Mouse (Mus musculus): Measurements from ENCODE around the gene Cpe.
A peak's percentile ranks its signal among the peaks of the same experiment; 100 is the strongest.

Cpe gene

GRCm38 (mm10) chr8:64692651-64693201, at the start of gene Cpe:
Gene Cpe (minus strand): TSS chr8:64693054.
- DNase-seq (ENCODE audit: low spot score in 2 of 2) = peak in 1 of 2 experiments; percentile 2

DNA sequence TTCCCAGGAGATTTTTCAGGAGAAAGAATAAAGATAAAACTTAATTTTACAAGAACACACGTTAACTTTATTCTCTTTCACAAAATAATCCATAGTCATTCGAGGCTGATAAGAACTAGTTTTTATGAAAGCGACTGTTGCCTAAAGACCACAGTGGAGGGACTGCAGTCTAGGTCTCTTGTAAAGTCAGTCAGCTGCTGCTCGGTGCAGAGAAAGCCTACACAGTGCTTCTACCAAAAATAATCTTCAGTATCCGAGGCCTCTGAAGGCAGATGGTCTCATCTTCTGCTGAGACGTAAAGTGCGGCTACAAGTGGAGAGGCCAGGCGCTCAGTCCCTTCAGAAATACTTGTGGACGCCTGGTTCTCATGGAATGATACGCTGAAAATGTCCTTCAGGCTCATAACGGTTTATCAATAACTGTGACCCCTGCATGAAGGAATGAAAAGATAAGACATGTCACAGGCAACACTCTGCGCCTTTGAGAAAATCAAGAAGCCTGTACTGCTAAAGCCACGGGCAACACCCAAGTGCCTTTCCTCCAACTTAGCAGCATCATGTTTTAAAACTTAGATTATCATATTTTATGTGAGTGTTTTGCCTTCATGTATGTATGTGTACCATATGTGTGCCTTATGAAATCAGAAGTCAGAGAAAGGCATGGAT, 47.8 kb upstream of the Cpe start:
- DNase-seq (ENCODE audit: low spot score in 2 of 2) = no peak

DNA sequence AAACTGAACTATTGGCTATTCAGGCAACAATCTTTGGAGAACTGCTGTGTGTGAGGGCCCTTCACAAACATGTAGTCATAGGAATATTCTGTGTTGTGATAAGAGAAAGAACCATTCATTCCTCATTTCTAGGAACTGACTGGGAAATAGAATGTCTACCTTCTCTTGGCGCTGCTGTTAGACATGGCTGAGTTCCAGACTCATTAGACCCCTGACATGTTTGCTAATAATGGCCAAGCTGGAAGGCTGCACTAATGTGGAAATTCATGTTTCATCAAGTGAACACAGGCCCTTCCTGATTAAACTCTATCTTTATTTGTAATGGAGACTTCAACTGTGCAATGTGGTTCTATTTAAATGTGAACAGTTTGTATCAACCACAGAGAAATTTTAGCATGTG, 46.1 kb upstream of the Cpe start:
- no peak for DNase-seq (ENCODE audit: low spot score in 2 of 2)

GRCm38 (mm10) chr8:64736767-64737323, 44.0 kb upstream of the Cpe start:
- DNase-seq (ENCODE audit: low spot score in 2 of 2) = no peak

GRCm38 (mm10) chr8:64735161-64735560, 42.3 kb upstream of the Cpe start:
- no peak for DNase-seq (ENCODE audit: low spot score in 2 of 2)

DNA sequence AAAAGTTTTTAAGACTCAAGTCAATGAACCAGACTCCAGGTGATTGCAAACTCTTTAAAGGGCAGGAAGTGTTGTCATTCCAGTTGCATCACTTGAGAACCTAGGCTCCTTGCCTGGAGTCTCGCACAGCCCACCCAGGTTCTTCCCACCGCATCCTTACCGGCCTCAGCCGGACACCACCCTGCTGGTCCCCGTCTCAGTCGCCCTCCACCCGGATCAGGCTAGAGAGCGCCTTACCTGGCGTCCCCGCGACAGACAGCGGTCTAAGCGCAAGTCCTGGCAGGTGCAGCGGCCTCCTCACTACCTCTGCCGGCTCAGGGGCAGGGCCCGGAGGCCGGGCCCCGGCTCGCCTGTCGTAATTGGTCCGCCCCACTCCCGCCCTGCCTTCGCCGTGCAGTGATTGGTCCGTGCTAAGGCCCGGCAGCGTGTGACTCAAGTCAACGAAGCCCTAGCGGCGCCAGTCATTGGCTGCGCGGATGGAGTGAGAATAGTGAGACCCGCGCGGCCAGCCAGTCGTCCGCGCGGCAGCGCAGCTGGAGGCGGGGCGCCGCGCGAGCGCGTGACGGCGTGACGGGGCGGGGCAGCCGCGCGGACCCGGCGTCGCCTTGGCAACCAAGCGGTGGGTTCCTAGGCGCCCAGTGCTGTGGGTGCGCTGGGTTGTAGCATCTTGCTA, 40.6 kb upstream of the Cpe start, which contains the start of gene Msmo1:
Gene Msmo1 (minus strand): TSS at position 522 of the 673 bp plus-strand sequence.
- peak; percentile 95 to 97 for DNase-seq (ENCODE audit: low spot score in 2 of 2)

DNA sequence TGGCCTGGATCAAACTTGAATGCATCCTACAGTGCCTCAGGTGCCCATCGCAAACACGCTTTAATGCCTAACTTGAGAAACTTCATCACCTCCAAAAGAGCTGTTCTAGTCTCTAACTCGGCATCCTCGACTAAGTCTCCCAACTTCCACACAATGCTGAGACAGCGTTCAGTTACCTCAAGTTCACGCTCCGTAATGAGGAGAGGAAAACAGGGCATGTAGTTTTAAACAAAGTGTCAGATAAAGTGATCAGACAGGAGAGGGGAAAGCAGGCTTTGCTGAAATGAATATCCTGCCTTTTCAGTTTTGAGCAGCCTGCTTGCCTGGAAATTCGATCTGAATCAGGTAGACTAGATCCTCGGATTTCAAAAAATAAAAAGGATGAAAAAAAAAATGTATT, 39.7 kb upstream of the Cpe start:
- DNase-seq (ENCODE audit: low spot score in 2 of 2) = no peak

DNA sequence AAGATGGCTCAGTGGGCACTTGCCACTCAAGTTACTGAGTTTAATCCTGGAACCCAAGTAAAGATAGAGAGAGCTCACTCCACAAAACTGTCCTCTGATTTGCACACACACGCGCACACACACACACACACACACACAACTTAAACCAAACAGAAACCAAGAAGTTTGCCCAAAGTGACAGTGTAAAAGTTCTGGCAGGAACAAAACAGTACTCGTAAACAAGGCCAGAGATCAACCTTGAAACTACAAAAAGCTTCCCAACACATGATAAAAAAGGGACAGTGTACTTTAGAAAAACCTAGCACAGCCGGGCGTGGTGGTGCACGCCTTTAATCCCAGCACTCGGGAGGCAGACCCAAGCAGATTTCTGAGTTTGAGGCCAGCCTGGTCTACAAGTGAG, 35.3 kb upstream of the Cpe start:
- no peak for DNase-seq (ENCODE audit: low spot score in 2 of 2)

DNA sequence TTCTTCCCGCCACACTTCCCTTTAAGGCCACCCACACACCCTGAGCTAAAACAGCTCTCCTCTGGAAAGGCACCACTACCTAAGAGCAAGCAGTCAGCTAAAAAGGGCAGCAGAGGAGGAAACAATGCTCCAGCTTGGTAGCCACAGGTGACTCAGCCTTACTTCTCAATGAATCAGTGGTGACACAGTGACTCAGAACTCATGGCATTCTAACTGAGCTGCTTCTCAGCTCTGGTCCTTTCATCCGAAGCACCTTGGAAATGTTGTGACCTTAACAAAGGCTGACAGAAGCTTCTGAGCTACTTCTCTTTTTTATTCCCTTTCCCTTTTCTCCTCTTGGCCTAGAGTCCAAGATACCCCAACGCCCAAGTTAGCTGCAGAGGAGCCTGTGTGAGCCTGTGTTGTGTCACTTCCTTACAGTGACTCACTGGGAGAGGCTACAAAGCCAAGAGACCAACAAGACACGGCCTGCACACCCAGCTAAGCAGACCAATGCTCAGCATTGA, 33.4 kb upstream of the Cpe start:
- no peak for DNase-seq (ENCODE audit: low spot score in 2 of 2)

GRCm38 (mm10) chr8:64723206-64723605, 30.4 kb upstream of the Cpe start:
- no peak for DNase-seq (ENCODE audit: low spot score in 2 of 2)

- no peak for DNase-seq (ENCODE audit: low spot score in 2 of 2)
Measured at GRCm38 (mm10) chr8:64717868-64718267, 25.0 kb upstream of the Cpe start.

- no peak for DNase-seq (ENCODE audit: low spot score in 2 of 2)
Measured at GRCm38 (mm10) chr8:64712499-64712898, 19.6 kb upstream of the Cpe start.

GRCm38 (mm10) chr8:64711544-64711943, 18.7 kb upstream of the Cpe start:
- no peak for DNase-seq (ENCODE audit: low spot score in 2 of 2)

DNA sequence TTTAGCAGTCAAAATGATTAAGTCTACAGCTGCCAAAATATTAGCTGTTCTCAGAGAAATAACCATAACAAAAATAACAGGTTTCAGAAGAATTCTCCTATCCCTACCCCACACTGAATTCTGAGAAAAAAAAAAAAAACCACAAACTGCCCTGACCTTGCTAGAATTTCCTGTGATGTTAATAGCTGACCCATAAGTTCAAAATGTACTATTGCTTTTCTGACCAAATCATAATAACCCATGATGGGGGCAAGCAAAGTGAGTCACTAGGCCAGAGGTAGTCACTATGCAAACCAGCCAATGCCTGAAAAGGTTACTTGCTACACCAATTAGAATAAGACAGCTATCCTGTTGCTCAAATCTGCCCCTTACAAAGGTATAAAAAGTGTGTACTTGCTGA, 14.6 kb upstream of the Cpe start:
- no peak for DNase-seq (ENCODE audit: low spot score in 2 of 2)

DNA sequence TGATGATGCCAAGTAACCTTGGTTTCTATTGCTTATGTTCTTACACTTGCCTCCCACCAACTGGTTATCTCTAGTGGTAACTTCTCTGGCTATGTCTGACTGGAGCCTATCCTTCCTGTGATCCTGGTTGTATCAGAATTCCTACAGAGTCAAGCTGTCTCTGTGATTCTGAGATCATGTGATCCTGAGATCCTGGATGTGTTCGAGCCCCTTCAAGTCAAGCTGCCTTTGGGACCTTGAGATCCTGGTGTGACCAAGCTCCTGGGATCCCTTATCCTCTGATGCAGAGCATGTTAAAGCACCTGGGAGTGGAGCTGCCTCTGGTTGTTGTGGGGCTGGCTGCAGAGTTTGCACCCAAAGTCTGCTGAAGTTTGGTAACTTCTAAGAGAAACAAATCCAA, 10.3 kb upstream of the Cpe start:
- DNase-seq (ENCODE audit: low spot score in 2 of 2) = no peak

- DNase-seq (ENCODE audit: low spot score in 2 of 2) = no peak
Measured at GRCm38 (mm10) chr8:64691591-64692401, 1.1 kb downstream of the Cpe start.

- no peak for DNase-seq (ENCODE audit: low spot score in 2 of 2)
Measured at GRCm38 (mm10) chr8:64690845-64691244, 2.0 kb downstream of the Cpe start.

DNA sequence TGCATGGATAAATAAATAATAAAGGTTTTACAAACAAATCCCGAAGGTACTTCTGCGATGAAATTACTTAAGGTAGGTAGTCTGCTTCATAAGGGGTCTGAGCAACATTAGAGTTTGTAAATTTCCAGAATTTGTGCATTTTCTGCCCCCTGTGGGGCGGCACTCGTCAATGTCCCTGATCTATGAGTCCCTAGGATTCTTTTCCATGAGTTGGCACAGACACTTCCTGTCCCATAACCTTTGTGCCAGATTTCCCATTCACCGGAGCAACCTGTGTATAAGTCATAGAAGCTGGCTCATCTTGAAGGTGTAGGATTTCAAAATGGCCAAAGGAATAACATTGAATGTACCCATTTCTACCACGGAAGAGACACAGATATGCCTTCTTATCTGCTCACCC, 2.5 kb downstream of the Cpe start:
- no peak for DNase-seq (ENCODE audit: low spot score in 2 of 2)

DNA sequence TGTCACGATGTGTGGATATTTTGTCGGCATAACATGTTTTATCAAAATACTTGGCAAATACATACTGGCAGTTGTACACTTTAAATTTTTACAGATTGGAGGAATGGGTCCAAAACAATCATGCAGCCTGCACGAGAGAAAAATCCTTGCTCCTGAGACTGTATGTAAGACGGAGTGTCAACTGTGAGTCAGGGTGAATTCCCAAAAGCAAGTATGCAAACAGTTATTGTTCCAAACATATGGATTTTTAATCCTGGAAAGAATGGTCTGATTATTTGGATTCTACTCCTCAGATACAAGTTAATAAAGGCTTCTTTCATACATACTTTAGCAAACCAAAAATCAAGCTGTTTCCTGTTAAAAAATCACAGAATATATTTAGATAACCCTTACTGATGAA, 4.1 kb downstream of the Cpe start:
- DNase-seq (ENCODE audit: low spot score in 2 of 2) = no peak

DNA sequence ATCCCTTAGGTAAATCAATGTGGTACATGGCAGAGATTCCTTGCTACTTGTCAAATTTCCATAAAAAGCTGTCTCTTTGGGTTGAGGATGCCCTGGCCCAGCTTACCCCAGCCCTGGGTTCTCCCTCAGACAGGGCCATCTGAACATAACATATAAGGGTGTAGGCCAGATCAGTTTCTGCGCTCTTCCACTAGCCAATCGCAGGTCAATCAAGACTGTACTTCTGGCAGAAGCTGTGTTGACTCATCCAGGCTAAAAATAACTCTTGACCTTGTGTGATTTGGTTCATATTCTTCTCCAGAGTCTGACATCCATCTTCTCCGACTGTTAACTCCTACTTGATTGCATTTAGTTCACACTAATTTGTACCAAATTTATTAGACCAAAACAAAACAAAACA, 4.7 kb downstream of the Cpe start:
- DNase-seq (ENCODE audit: low spot score in 2 of 2) = no peak

GRCm38 (mm10) chr8:64682501-64682900, 10.4 kb downstream of the Cpe start:
- DNase-seq (ENCODE audit: low spot score in 2 of 2) = no peak

DNA sequence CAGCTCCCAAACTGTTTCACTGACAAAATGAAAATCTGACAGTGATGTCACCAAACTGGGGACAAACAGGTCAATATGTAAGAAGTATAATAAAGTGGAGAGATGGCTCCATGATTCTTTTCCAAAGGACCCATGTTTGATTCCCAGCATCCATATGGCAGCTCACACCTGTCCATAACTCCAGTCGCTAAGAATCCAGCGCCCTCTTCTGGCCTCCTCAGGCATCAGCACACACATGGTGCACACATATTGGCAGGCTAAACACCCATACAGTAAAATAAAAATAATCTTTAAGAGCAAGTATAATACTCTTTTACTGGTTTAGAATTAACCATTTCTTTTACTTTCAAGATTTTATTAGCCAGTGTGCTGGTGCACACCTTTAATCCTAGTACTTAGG, 16.5 kb downstream of the Cpe start:
- no peak for DNase-seq (ENCODE audit: low spot score in 2 of 2)
